Mouse (Mus musculus): ENCODE data around the gene Vmn1r101. TPM values are rescaled to one million over a fixed set of nuclear protein-coding genes. Genes with fewer than 3 reads are reported as not detected.
"Not testable (repeated sequence)": the region's sequence is repeated elsewhere in the genome, so short reads cannot be mapped to it uniquely, and the experiment has no call there.

The Vmn1r101 gene
- polyA plus RNA-seq (2017; shearing (Covaris generic)), result not detected

DNA sequence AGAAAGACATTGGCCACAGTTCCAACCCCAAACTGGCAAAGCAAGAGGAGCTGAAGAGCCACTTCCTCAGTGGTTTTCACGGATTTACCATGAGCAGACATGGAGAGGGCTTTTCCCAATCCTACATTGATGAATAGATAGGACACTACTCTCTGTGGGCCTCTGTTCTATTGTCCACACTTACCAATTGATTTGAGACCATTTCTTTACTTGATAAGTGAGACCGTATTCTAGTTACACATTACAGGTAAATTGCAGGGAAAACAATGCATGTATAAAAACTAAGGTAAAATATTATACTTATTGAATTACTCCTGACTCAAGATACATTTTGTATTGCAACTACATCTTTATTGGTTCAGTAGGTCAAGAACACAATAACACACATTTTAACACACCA is at the start of gene Vmn1r101:
Gene Vmn1r101, minus strand, starts transcription at position 101 of the 400 bp plus-strand sequence.
- ATAC-seq, result not testable (repeated sequence)

DNA sequence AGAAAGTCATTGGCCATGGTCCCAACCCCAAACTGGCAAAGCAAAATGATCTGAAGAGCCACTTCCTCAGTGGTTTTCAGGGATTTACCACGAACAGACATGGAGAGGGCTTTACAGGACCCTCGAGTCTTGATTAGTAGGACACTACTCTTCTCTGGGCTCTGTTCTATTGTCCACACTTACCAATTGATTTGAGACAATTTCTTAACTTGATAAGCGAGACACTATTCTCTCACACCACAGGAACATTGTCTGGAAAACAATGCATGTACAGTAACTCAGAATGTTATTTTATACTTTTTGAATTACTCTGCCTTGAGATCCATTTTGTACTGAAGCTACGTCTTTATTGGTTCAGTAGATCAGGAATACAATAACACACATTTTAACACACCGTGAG is 32.4 kb upstream of the Vmn1r101 start, which contains the start of gene Gm10670:
Gene Gm10670, minus strand, starts transcription at position 101 of the 400 bp plus-strand sequence.
- ATAC-seq, result not testable (repeated sequence)

DNA sequence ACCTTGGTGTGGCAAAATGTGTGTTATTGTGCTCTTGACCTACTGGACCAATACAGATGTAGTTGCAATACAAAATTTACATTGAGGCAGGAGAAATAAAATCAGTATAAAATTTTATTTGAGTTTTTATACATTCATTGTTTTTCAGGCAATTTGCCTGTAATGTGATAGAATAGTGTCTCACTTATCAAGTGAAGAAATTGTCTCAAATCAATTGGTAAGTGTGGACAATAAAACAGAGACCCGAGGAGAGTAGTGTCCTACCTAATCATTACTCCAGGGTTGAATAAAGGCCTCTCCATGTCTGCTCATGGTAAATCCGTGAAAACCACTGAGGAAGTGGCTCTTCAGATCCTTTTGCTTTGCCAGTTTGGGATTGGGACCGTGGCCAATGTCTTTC is 24.8 kb downstream of the Vmn1r101 start, which contains the start of gene Vmn1r100:
Gene Vmn1r100, plus strand, starts transcription at position 301 of the 400 bp plus-strand sequence.
- ATAC-seq, result not testable (repeated sequence)

Other genes with a start within 250 kb of the Vmn1r101 start
- gene Vmn1r95, start 248.9 kb downstream of the Vmn1r101 start, polyA plus RNA-seq (2017; shearing (Covaris generic)), result not detected
- not detected for gene Gm6164, start 237.0 kb downstream of the Vmn1r101 start, polyA plus RNA-seq (2017; shearing (Covaris generic))
- gene Gm4498, start 208.8 kb downstream of the Vmn1r101 start, polyA plus RNA-seq (2017; shearing (Covaris generic)), result not detected
- not detected for gene Gm5890, start 179.8 kb downstream of the Vmn1r101 start, polyA plus RNA-seq (2017; shearing (Covaris generic))
- not detected for gene Gm4133, start 108.5 kb downstream of the Vmn1r101 start, polyA plus RNA-seq (2017; shearing (Covaris generic))
- gene Gm5728, start 67.2 kb downstream of the Vmn1r101 start, polyA plus RNA-seq (2017; shearing (Covaris generic)), result not detected
- not detected for gene Vmn1r100, start 24.7 kb downstream of the Vmn1r101 start, polyA plus RNA-seq (2017; shearing (Covaris generic))
- not detected for gene Gm10670, start 32.3 kb upstream of the Vmn1r101 start, polyA plus RNA-seq (2017; shearing (Covaris generic))
- not detected for gene Vmn1r103, start 67.9 kb upstream of the Vmn1r101 start, polyA plus RNA-seq (2017; shearing (Covaris generic))
- gene Vmn1r104, start 91.2 kb upstream of the Vmn1r101 start, polyA plus RNA-seq (2017; shearing (Covaris generic)), result not detected
- not detected for gene Gm5726, start 103.2 kb upstream of the Vmn1r101 start, polyA plus RNA-seq (2017; shearing (Covaris generic))
- gene Gm4141, start 133.6 kb upstream of the Vmn1r101 start, polyA plus RNA-seq (2017; shearing (Covaris generic)), result not detected
- under 1 TPM in 1 of 2 experiments, not detected in 1; 0.28 TPM for gene Gm4513, start 156.4 kb upstream of the Vmn1r101 start, polyA plus RNA-seq (2017; shearing (Covaris generic))
- not detected for gene Vmn1r107, start 226.3 kb upstream of the Vmn1r101 start, polyA plus RNA-seq (2017; shearing (Covaris generic))